In the genomic region with DNA sequence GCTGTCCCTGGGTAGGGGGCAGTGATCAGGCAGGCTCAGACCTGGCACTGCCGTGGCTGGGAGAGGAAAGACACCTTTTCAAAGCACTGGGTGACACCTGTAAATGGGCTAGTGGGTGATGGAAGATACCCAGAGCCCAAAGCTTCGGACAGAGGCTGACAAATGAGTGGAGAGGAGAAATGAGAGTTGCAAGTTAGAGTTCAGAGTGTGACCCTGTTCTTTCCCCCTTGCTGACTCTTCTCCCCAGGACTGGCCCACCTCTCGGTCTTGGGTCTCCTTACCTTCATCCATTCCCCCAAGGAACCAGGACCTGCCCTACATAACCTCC, we compare ENCODE assay signal across 8 mouse cellular contexts. TPM values are rescaled to one million over a fixed set of nuclear protein-coding genes. Genes with fewer than 3 reads are reported as not detected.
DNase-seq lines count a peak whose midpoint lies in the region; ATAC-seq and TF ChIP-seq lines count a peak whose summit lies in the region.

No protein-coding gene starts in this region.

- peak overlapping the region; percentile 91 for H3K9ac ChIP-seq in heart, embryonic 16.5 days (ENCODE audit: low read length)

- peak overlapping the region; percentile 87 for H3K4me3 ChIP-seq in heart, embryonic 16.5 days (ENCODE audit: low read length)
- H3K4me3 ChIP-seq in G1E (ENCODE audit: low read depth, low read length) = peak overlapping the region; percentile 82
- peak overlapping the region; percentile 61 for H3K4me3 ChIP-seq in hindbrain, embryonic 10.5 days
- H3K4me3 ChIP-seq in midbrain, embryonic 10.5 days = peak overlapping the region; percentile 84

- 3% methylated on average over 3 of the region's 3 CpGs for WGBS in heart, embryonic 16.5 days
- WGBS in hindbrain, embryonic 10.5 days = 3% methylated on average over 3 of the region's 3 CpGs
- WGBS in midbrain, embryonic 10.5 days = 2% methylated on average over 3 of the region's 3 CpGs

- no peak for ATAC-seq in heart, embryonic 16.5 days (replicated peaks; ENCODE audit: extremely low read depth, insufficient read depth, low FRiP score)
- no peak for ATAC-seq in G1E (ENCODE audit: extremely low read depth, insufficient number of reproducible peaks, low FRiP score, poor library complexity, severe bottlenecking)

- peaks cover 20% of the 10 kb centered on the region for H3K4me1 ChIP-seq in heart, embryonic 16.5 days (ENCODE audit: control insufficient read depth, insufficient read depth, low read length)
- peaks cover 79% of the 10 kb centered on the region for H3K4me1 ChIP-seq in G1E (ENCODE audit: insufficient read depth, low read depth, low read length)
- peaks cover 74% of the 10 kb centered on the region for H3K4me1 ChIP-seq in hindbrain, embryonic 10.5 days (replicated peaks)
- H3K4me1 ChIP-seq in midbrain, embryonic 10.5 days = peaks cover 68% of the 10 kb centered on the region

- H3K9me3 ChIP-seq in heart, embryonic 16.5 days (replicated peaks; ENCODE audit: control insufficient read depth, low read length) = no peaks in the 10 kb centered on the region
- H3K9me3 ChIP-seq in G1E (replicated peaks) = no peaks in the 10 kb centered on the region
- H3K9me3 ChIP-seq in hindbrain, embryonic 10.5 days = no peaks in the 10 kb centered on the region
- no peaks in the 10 kb centered on the region for H3K9me3 ChIP-seq in midbrain, embryonic 10.5 days (replicated peaks)

- no peak for DNase-seq in heart, postnatal 4 days
- DNase-seq in G1E (ENCODE audit: low spot score) = no peak
- DNase-seq in hindbrain, embryonic 10.5 days (ENCODE audit: low spot score) = no peak
- peak; percentile 26 for DNase-seq in midbrain, embryonic 10.5 days (ENCODE audit: low spot score)
- DNase-seq in ovary, postnatal 10 days (ENCODE audit: low spot score) = no peak
- no peak for DNase-seq in gastrocnemius, postnatal 25 days
- no peak for DNase-seq in embryo, embryonic 10 days (ENCODE audit: low spot score)

- H3K4me2 ChIP-seq in heart, embryonic 16.5 days (ENCODE audit: low read depth, low read length) = peak overlapping the region; percentile 92

- H3K36me3 ChIP-seq in heart, embryonic 16.5 days (ENCODE audit: control insufficient read depth, insufficient read depth) = peaks cover 5% of the 10 kb centered on the region
- H3K36me3 ChIP-seq in G1E (replicated peaks) = peaks cover 43% of the 10 kb centered on the region
- H3K36me3 ChIP-seq in hindbrain, embryonic 10.5 days = peaks cover 36% of the 10 kb centered on the region
- H3K36me3 ChIP-seq in midbrain, embryonic 10.5 days = peaks cover 39% of the 10 kb centered on the region

- peak overlapping the region; percentile 97 for H3K27ac ChIP-seq in heart, embryonic 16.5 days (ENCODE audit: low read length)
- peak overlapping the region; percentile 96 for H3K27ac ChIP-seq in hindbrain, embryonic 10.5 days
- peak overlapping the region; percentile 95 for H3K27ac ChIP-seq in midbrain, embryonic 10.5 days (replicated peaks)

- no peaks in the 10 kb centered on the region for H3K27me3 ChIP-seq in heart, embryonic 16.5 days (ENCODE audit: control insufficient read depth, insufficient read depth, low read length)
- H3K27me3 ChIP-seq in G1E (ENCODE audit: insufficient read depth, low read length) = no peaks in the 10 kb centered on the region; the same call in 1 of the 2 replicates
- H3K27me3 ChIP-seq in hindbrain, embryonic 10.5 days (ENCODE audit: insufficient read depth, poor library complexity, severe bottlenecking) = no peaks in the 10 kb centered on the region
- no peaks in the 10 kb centered on the region for H3K27me3 ChIP-seq in midbrain, embryonic 10.5 days (ENCODE audit: low read depth, poor library complexity, severe bottlenecking)

- TF ChIP-seq CTCF in G1E (IDR thresholded peaks at IDR 0.05; ENCODE audit: low read depth, low read length) = no peak

RNA-seq across cellular contexts. Expression of gene Cuta, which starts 0.6 kb away (rescaled TPM):
- polyA plus RNA-seq in heart, embryonic 16.5 days (2015; fragmentation: Nextera tagmentation; extraction: Ambion mirVana) = 163 and 169 TPM in 2 replicates
- 100 to 1,000 TPM in 1 of 2 experiments, 10 to 100 TPM in 1; 97.2 to 106 TPM for total RNA-seq in heart, postnatal 4 days (2021)
- total RNA-seq in G1E (2014; fragmentation: Nextera tagmentation) (319 and 371 TPM in 2 replicates), G1E (2017) (182 and 190 TPM in 2 replicates)
- 526 and 563 TPM in 2 replicates for polyA plus RNA-seq in G1E (2012)
- 186 and 189 TPM in 2 replicates for polyA plus RNA-seq in hindbrain, embryonic 10.5 days (2016; fragmentation: Nextera tagmentation; extraction: Ambion mirVana)
- 175 and 179 TPM in 2 replicates for polyA plus RNA-seq in midbrain, embryonic 10.5 days (2016; fragmentation: Nextera tagmentation; extraction: Ambion mirVana)
- 10 to 100 TPM; 83.7 to 87.0 TPM for total RNA-seq in gastrocnemius, postnatal 25 days (2021)

RNA-seq across cellular contexts. Expression of gene Syngap1, which starts 1.1 kb away (rescaled TPM):
- 1.2 and 1.3 TPM in 2 replicates for polyA plus RNA-seq in heart, embryonic 16.5 days (2015; fragmentation: Nextera tagmentation; extraction: Ambion mirVana)
- total RNA-seq in heart, postnatal 4 days (2021) = 10 to 100 TPM; 12.6 to 13.4 TPM
- total RNA-seq in G1E (2014; fragmentation: Nextera tagmentation) (88.0 and 117 TPM in 2 replicates), G1E (2017) (7.3 and 10.2 TPM in 2 replicates)
- 22.3 and 24.1 TPM in 2 replicates for polyA plus RNA-seq in G1E (2012)
- polyA plus RNA-seq in hindbrain, embryonic 10.5 days (2016; fragmentation: Nextera tagmentation; extraction: Ambion mirVana) = 2.0 TPM in 2 replicates
- polyA plus RNA-seq in midbrain, embryonic 10.5 days (2016; fragmentation: Nextera tagmentation; extraction: Ambion mirVana) = 1.5 TPM in 2 replicates
- 1 to 10 TPM; 2.7 to 4.7 TPM for total RNA-seq in gastrocnemius, postnatal 25 days (2021)

RNA-seq across cellular contexts. Expression of gene Phf1, which starts 7.1 kb away (rescaled TPM):
- 7.5 and 8.7 TPM in 2 replicates for polyA plus RNA-seq in heart, embryonic 16.5 days (2015; fragmentation: Nextera tagmentation; extraction: Ambion mirVana)
- 1 to 10 TPM; 9.9 to 10.0 TPM for total RNA-seq in heart, postnatal 4 days (2021)
- total RNA-seq in G1E (2014; fragmentation: Nextera tagmentation) = 6.5 and 8.4 TPM in 2 replicates
- 7.3 and 7.4 TPM in 2 replicates for total RNA-seq in G1E (2017)
- polyA plus RNA-seq in G1E (2012) = 21.6 and 21.7 TPM in 2 replicates
- 4.5 and 8.2 TPM in 2 replicates for polyA plus RNA-seq in hindbrain, embryonic 10.5 days (2016; fragmentation: Nextera tagmentation; extraction: Ambion mirVana)
- 3.1 and 4.7 TPM in 2 replicates for polyA plus RNA-seq in midbrain, embryonic 10.5 days (2016; fragmentation: Nextera tagmentation; extraction: Ambion mirVana)
- 1 to 10 TPM; 5.1 to 5.9 TPM for total RNA-seq in gastrocnemius, postnatal 25 days (2021)

RNA-seq across cellular contexts. Expression of gene Kifc5b, which starts 23.0 kb away (rescaled TPM):
- 6.2 and 6.9 TPM in 2 replicates for polyA plus RNA-seq in heart, embryonic 16.5 days (2015; fragmentation: Nextera tagmentation; extraction: Ambion mirVana)
- 10 to 100 TPM; 15.0 to 15.2 TPM for total RNA-seq in heart, postnatal 4 days (2021)
- total RNA-seq in G1E (2014; fragmentation: Nextera tagmentation) (17.1 and 23.0 TPM in 2 replicates), G1E (2017) (15.0 and 15.7 TPM in 2 replicates)
- polyA plus RNA-seq in G1E (2012) = 30.1 and 36.1 TPM in 2 replicates
- 9.2 and 12.0 TPM in 2 replicates for polyA plus RNA-seq in hindbrain, embryonic 10.5 days (2016; fragmentation: Nextera tagmentation; extraction: Ambion mirVana)
- polyA plus RNA-seq in midbrain, embryonic 10.5 days (2016; fragmentation: Nextera tagmentation; extraction: Ambion mirVana) = 10.6 and 12.1 TPM in 2 replicates
- total RNA-seq in gastrocnemius, postnatal 25 days (2021) = under 1 TPM; 0.31 to 0.56 TPM

RNA-seq across cellular contexts. Expression of gene Zbtb9, which starts 33.0 kb away (rescaled TPM):
- polyA plus RNA-seq in heart, embryonic 16.5 days (2015; fragmentation: Nextera tagmentation; extraction: Ambion mirVana) = 10.0 and 12.0 TPM in 2 replicates
- 1 to 10 TPM; 3.9 to 5.5 TPM for total RNA-seq in heart, postnatal 4 days (2021)
- total RNA-seq in G1E (2014; fragmentation: Nextera tagmentation) (3.6 and 4.4 TPM in 2 replicates), G1E (2017) (25.6 and 27.5 TPM in 2 replicates)
- polyA plus RNA-seq in G1E (2012) = 10.9 and 11.1 TPM in 2 replicates
- 16.5 and 19.9 TPM in 2 replicates for polyA plus RNA-seq in hindbrain, embryonic 10.5 days (2016; fragmentation: Nextera tagmentation; extraction: Ambion mirVana)
- 18.6 and 18.8 TPM in 2 replicates for polyA plus RNA-seq in midbrain, embryonic 10.5 days (2016; fragmentation: Nextera tagmentation; extraction: Ambion mirVana)
- under 1 TPM; 0.43 to 0.92 TPM for total RNA-seq in gastrocnemius, postnatal 25 days (2021)
